Mouse (Mus musculus): ENCODE measurements at regions not wholly inside any gene's neighbourhood (a gene's known extent, or its start where the extent isn't known, plus 50 kb on each side); places are given as distances from the start of the nearest gene placed in this dataset.

GRCm38 (mm10) chr8:118062736-118063135 is 220.8 kb upstream of the Cdh13 start:
- TF ChIP-seq POLR2A (IDR thresholded peaks at IDR 0.05; ENCODE audit: low read depth, low read length) (no peak), CTCF (IDR thresholded peaks at IDR 0.05; ENCODE audit: extremely low read depth, insufficient read depth, insufficient read length, insufficient replicate concordance) (no peak)

Measured in spleen, adult 2 months (tissue).